Mouse (Mus musculus) cerebellum, adult 2 months (tissue): ENCODE measurements around the gene Gltp. TPM values are rescaled to one million over a fixed set of nuclear protein-coding genes. Genes with fewer than 3 reads are reported as not detected.

Source experiments
- DNase-seq, 2 experiments: peaks; one replicate each; pipeline ENCODE4 v3.0.0; 2021
- H3K27ac ChIP-seq: fragments of 200-500 bp; 2 replicates; pipeline ENCODE4 v1.5.1; 2012; ENCODE audit warnings: low read length, control low read depth, inconsistent platforms; ENCODE audit not compliant: insufficient read depth
- H3K27me3 ChIP-seq: fragments of 200-500 bp; 2 replicates; pipeline ENCODE4 v1.6.1; 2012; ENCODE audit warnings: inconsistent platforms, mild to moderate bottlenecking, low read length, moderate library complexity; ENCODE audit not compliant: control insufficient read depth, insufficient read depth
- H3K4me1 ChIP-seq: fragments of 200-500 bp; 2 replicates; pipeline ENCODE4 v1.6.1; 2011; ENCODE audit warnings: low read length; ENCODE audit not compliant: control insufficient read depth, insufficient read depth
- H3K4me3 ChIP-seq: fragments of 200-500 bp; replicated peaks from 2 replicates; pipeline ENCODE3; 2011; ENCODE audit warnings: mild to moderate bottlenecking, low read depth, low read length, control low read depth; ENCODE audit not compliant: insufficient read depth
- CTCF ChIP-seq: fragments of 200-500 bp; IDR thresholded peaks from 2 replicates; pipeline ENCODE4 v1.5.1; 2011; ENCODE audit warnings: low read depth, mild to moderate bottlenecking, control low read depth, low read length, moderate library complexity, borderline replicate concordance; ENCODE audit not compliant: insufficient read depth
- POLR2A ChIP-seq: fragments of 200-500 bp; IDR thresholded peaks from 2 replicates; pipeline ENCODE4 v1.6.1; 2011; ENCODE audit warnings: low read length, control low read depth, borderline replicate concordance; ENCODE audit not compliant: insufficient read depth
- WGBS: fragments of 180-500 bp; shearing (Covaris S2); methylation state at CpG from one replicate; pipeline ENCODE4 v1.1.7; 2018; 5-methylcytosine and 5-hydroxymethylcytosine counted together
- polyA plus RNA-seq: library from polyadenylated mRNA; depleted of rRNA; stranded (reverse); fragments of >200 nt; gene quantifications from 2 replicates; pipeline ENCODE4 v1.2.3, GENCODE M21; 2012; rRNA removed

Gene Gltp
- polyA plus RNA-seq = 79.3 and 87.5 TPM in 2 replicates

DNA sequence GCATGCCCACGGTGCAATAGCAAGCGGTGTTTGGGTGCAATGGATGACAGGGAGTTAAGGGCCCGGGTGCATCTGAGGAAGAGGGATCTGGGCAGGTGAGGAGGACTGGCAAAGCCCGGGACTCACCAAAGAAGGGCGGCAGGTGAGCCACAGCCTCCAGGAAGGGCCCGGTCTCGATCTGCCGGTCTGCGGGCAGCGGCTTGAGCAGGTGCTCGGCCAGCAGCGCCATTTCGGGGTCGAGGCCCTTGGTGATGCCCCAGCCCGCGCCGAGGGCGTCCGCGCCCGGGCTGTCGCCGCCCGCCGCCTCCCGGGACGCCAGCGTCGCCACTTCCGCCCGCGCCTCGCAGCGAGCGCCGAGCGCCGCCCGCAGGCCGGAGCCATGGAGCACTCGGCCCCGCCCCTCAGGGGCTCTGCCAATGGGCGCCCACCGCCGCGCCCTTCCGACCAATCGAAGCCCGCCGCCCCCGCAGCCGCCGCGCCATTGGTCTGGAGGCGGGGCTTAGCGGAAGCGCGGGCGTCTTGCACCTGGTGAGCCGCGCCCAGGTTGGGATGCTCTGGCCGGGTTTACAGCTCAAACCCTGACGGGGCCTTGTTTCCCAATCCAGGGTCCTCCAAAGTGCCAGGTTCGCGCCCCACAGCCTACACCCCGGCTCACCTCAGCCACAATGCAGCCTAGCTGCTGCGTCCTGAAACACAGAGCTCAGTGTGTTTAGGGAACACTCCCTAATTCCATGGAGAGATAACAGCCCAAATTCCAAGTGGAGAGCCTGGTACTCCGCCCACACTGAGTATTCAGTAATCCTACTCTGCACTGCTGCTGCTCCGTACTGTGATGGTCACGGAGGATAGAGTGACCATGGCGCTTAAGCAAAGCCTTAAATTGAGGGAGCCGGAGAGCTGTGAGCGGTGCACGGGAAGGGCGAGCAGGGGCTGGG, at the start of gene Gltp:
Gltp (minus strand) TSS at position 352 of the 935 bp plus-strand sequence.
- 3% methylated on average over 75 of the region's 75 CpGs for WGBS
- TF ChIP-seq CTCF (no peak), POLR2A (peak; percentile 53; the same call in 1 of the 2 replicates)
- Histone ChIP-seq H3K4me3 (peak within 1 kb of the TSS; percentile 80), H3K27ac (peak within 1 kb of the TSS; percentile 85), H3K4me1 (peaks cover 18% of the 10 kb centered on the region), H3K27me3 (no peaks in the 10 kb centered on the region)
- DNase-seq = peak; percentile 93 to 95

- Histone ChIP-seq H3K27ac (peak overlapping the region; percentile 88), H3K4me3 (no peak overlapping the region), H3K27me3 (no peaks in the 10 kb centered on the region), H3K4me1 (peaks cover 52% of the 10 kb centered on the region)
- DNase-seq = peak; percentile 69 to 72
- 8% methylated on average over 12 of the region's 12 CpGs for WGBS
- TF ChIP-seq POLR2A (no peak), CTCF (no peak)
These were observed 48.0 kb upstream of the Gltp start for GRCm38 (mm10) chr5:114738707-114739241.

- 23% methylated on average over 21 of the region's 21 CpGs for WGBS
- no peak overlapping the region for H3K4me3 ChIP-seq
- peak in 1 of 2 experiments; percentile 49 for DNase-seq
- TF ChIP-seq POLR2A (no peak), CTCF (no peak)
- H3K27me3 ChIP-seq = no peaks in the 10 kb centered on the region
- H3K27ac ChIP-seq = peak overlapping the region; percentile 25; the same call in 1 of the 2 replicates
- H3K4me1 ChIP-seq = peaks cover 43% of the 10 kb centered on the region
These were observed 46.5 kb upstream of the Gltp start for GRCm38 (mm10) chr5:114737090-114737887.

DNA sequence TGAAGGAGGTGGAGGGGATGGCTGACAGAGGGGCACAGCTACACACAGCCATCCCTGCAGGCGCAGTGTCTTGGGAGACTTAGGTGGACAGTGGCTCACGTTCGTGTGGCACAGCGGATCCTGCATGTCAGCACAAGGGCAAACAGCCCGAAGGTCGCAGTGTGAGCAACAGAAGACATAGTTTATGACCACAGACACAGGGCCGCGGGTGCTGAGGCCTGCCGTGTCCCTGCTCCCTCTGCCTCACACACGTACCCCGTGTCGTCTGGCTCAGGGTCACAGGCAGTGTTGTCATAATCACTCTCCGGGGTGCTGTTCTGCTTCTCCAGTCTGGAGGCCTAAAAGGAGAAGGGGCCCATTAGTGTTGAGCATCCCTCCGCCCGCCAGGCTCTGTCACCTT, 42.8 kb upstream of the Gltp start:
- WGBS = 94% methylated on average over 15 of the region's 15 CpGs
- DNase-seq = no peak
- Histone ChIP-seq H3K27ac (no peak overlapping the region), H3K27me3 (no peaks in the 10 kb centered on the region), H3K4me3 (no peak overlapping the region), H3K4me1 (peaks cover 35% of the 10 kb centered on the region)
- TF ChIP-seq POLR2A (no peak), CTCF (no peak)

DNA sequence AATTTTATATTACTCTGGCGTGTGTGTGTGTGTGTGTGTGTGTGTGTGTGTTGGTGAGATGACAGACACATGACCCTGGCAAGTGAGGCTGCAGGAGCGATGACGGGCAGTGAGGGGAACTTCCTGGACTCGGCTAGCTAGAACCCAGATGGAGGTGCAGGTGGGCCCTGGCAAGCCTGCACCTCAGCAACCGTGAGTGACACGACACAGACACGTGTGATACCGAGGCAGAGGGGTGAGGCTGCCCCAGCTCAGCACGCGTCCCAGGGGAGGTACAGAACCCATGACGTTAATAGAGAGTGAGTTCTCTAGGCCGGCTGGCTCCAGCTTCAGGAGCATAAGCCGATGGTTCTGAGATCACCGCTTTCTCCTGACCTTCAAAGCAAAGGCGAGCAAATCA, 41.2 kb upstream of the Gltp start:
- Histone ChIP-seq H3K4me1 (peaks cover 19% of the 10 kb centered on the region), H3K4me3 (no peak overlapping the region), H3K27ac (peak overlapping the region; percentile 70), H3K27me3 (no peaks in the 10 kb centered on the region)
- no peak for TF ChIP-seq CTCF
- no peak for TF ChIP-seq POLR2A
- peak; percentile 52 to 64 for DNase-seq
- 21% methylated on average over 15 of the region's 15 CpGs for WGBS

GRCm38 (mm10) chr5:114731498-114731897, 40.7 kb upstream of the Gltp start:
- peak; percentile 71 for TF ChIP-seq CTCF
- no peak for TF ChIP-seq POLR2A
- H3K4me3 ChIP-seq = no peak overlapping the region
- WGBS = 37% methylated on average over 6 of the region's 6 CpGs
- peaks cover 16% of the 10 kb centered on the region for H3K4me1 ChIP-seq
- no peaks in the 10 kb centered on the region for H3K27me3 ChIP-seq
- peak overlapping the region; percentile 70 for H3K27ac ChIP-seq
- no peak for DNase-seq

GRCm38 (mm10) chr5:114730129-114730528, 39.3 kb upstream of the Gltp start:
- Histone ChIP-seq H3K4me1 (peaks cover 13% of the 10 kb centered on the region), H3K27ac (no peak overlapping the region), H3K4me3 (no peak overlapping the region), H3K27me3 (no peaks in the 10 kb centered on the region)
- DNase-seq = no peak
- WGBS = 59% methylated on average over 10 of the region's 10 CpGs
- TF ChIP-seq POLR2A = no peak
- TF ChIP-seq CTCF = no peak

GRCm38 (mm10) chr5:114728160-114728559, 37.4 kb upstream of the Gltp start:
- no peaks in the 10 kb centered on the region for H3K27me3 ChIP-seq
- WGBS = 56% methylated on average over 10 of the region's 10 CpGs
- DNase-seq = no peak
- peaks cover 13% of the 10 kb centered on the region for H3K4me1 ChIP-seq
- H3K4me3 ChIP-seq = no peak overlapping the region
- TF ChIP-seq CTCF (no peak), POLR2A (no peak)
- H3K27ac ChIP-seq = no peak overlapping the region
